9 mouse cellular contexts compared by ENCODE assay signal in genomic region chr3:102027880-102028279, GRCm38 (mm10). TPM values are rescaled to one million over a fixed set of nuclear protein-coding genes. Genes with fewer than 3 reads are reported as not detected.
DNase-seq lines count a peak whose midpoint lies in the region; ATAC-seq and TF ChIP-seq lines count a peak whose summit lies in the region.
"Had no signal": no experiment of that assay in that cellular context is flagged by ENCODE, and none has a peak within 500 bp of the region (broad histone marks: within the 10 kb centered on the region; RNA-seq: fewer than 3 reads in every experiment).

No protein-coding gene starts in this region.

- no peaks in the 10 kb centered on the region for H3K4me1 ChIP-seq in kidney, embryonic 16.5 days (ENCODE audit: insufficient read depth, low read length)
- no peaks in the 10 kb centered on the region for H3K4me1 ChIP-seq in ES-Bruce4 (ENCODE audit: control insufficient read depth, insufficient read depth, low read length)
- H3K4me1 ChIP-seq in liver, embryonic 14.5 days (replicated peaks; ENCODE audit: control insufficient read depth in 2 of 2, insufficient read depth in 2 of 2, low read length in 1 of 2) = no peaks in the 10 kb centered on the region; a peak in 1 of 4 replicates

- DNase-seq in kidney, postnatal 25 days = no peak
- DNase-seq in brain, embryonic 14.5 days (ENCODE audit: low read depth) = no peak
- DNase-seq in liver, embryonic 14.5 days (ENCODE audit: low read depth in 3 of 3, low spot score in 3 of 3) = peak in 1 of 3 experiments; percentile 4
- no peak for DNase-seq in T-cell, adult 2 months (ENCODE audit: low spot score)
- no peak for DNase-seq in left cerebral cortex, postnatal 25 days (ENCODE audit: low spot score in 2 of 2)
- no peak for DNase-seq in frontal cortex, adult 2 months (ENCODE audit: extremely low spot score in 1 of 2, low spot score in 1 of 2)

- no peaks in the 10 kb centered on the region for H3K36me3 ChIP-seq in kidney, embryonic 16.5 days (ENCODE audit: insufficient read depth, low read length)
- no peaks in the 10 kb centered on the region for H3K36me3 ChIP-seq in ES-Bruce4 (ENCODE audit: control insufficient read depth, insufficient read depth, low read length, poor library complexity, severe bottlenecking)
- H3K36me3 ChIP-seq in liver, embryonic 14.5 days (replicated peaks; ENCODE audit: control insufficient read depth, insufficient read depth, low read depth) = no peaks in the 10 kb centered on the region

- WGBS in kidney, embryonic 16.5 days = 66% methylated on average over 6 of the region's 6 CpGs
- 40% methylated on average over 6 of the region's 6 CpGs for WGBS in liver, embryonic 14.5 days (ENCODE audit: insufficient replicate concordance)

- no peak overlapping the region for H3K9ac ChIP-seq in kidney, embryonic 16.5 days (replicated peaks; ENCODE audit: low read length)
- no peak overlapping the region for H3K9ac ChIP-seq in ES-Bruce4 (ENCODE audit: low read depth, poor library complexity, severe bottlenecking)
- H3K9ac ChIP-seq in liver, embryonic 14.5 days (replicated peaks) = no peak overlapping the region
- H3K9ac ChIP-seq: hindbrain, embryonic 14.5 days had no signal

- TF ChIP-seq EP300 in ES-Bruce4 (IDR thresholded peaks at IDR 0.05; ENCODE audit: insufficient read depth, low read depth, low read length) = no peak
- TF ChIP-seq EP300 in liver, embryonic 14.5 days (IDR thresholded peaks at IDR 0.05; ENCODE audit: low read depth) = no peak

- H3K9me3 ChIP-seq in kidney, embryonic 16.5 days (ENCODE audit: low read length) = no peaks in the 10 kb centered on the region
- no peaks in the 10 kb centered on the region for H3K9me3 ChIP-seq in ES-Bruce4 (replicated peaks; ENCODE audit: control insufficient read depth, insufficient read depth, low read length, poor library complexity, severe bottlenecking)
- no peaks in the 10 kb centered on the region for H3K9me3 ChIP-seq in liver, embryonic 14.5 days (ENCODE audit: control insufficient read depth, low read length)

- no peak overlapping the region for H3K4me2 ChIP-seq in kidney, embryonic 16.5 days (replicated peaks; ENCODE audit: low read depth, low read length)
- no peak overlapping the region for H3K4me2 ChIP-seq in liver, embryonic 14.5 days (ENCODE audit: low read depth)
- H3K4me2 ChIP-seq: hindbrain, embryonic 14.5 days had no signal

- intact Hi-C loops in left cerebral cortex, postnatal 25 days (cut with DNase I) = no loop called here

- H3K27me3 ChIP-seq in kidney, embryonic 16.5 days (ENCODE audit: insufficient read depth, low read length) = peaks cover 28% of the 10 kb centered on the region
- no peaks in the 10 kb centered on the region; the same call in 1 of the 2 replicates for H3K27me3 ChIP-seq in ES-Bruce4 (ENCODE audit: control insufficient read depth, insufficient read depth, low read length, poor library complexity, severe bottlenecking)
- H3K27me3 ChIP-seq in liver, embryonic 14.5 days (ENCODE audit: control insufficient read depth, insufficient read depth, low read length) = peaks cover 17% of the 10 kb centered on the region

- H3K4me3 ChIP-seq in kidney, embryonic 16.5 days (ENCODE audit: low read length) = no peak overlapping the region
- no peak overlapping the region for H3K4me3 ChIP-seq in ES-Bruce4 (ENCODE audit: low read depth, low read length)
- H3K4me3 ChIP-seq in liver, embryonic 14.5 days (ENCODE audit: insufficient read depth in 1 of 2, low read depth in 2 of 2, low read length in 2 of 2) = no peak overlapping the region

- no peak for TF ChIP-seq POLR2A in ES-Bruce4 (IDR thresholded peaks at IDR 0.05; ENCODE audit: insufficient read depth, low read length)
- no peak for TF ChIP-seq POLR2A in brain, embryonic 14.5 days (IDR thresholded peaks at IDR 0.05; ENCODE audit: borderline replicate concordance, extremely low read depth, insufficient read depth, insufficient read length, poor library complexity, severe bottlenecking)

- H3K27ac ChIP-seq in kidney, embryonic 16.5 days (ENCODE audit: low read length) = no peak overlapping the region
- H3K27ac ChIP-seq in ES-Bruce4 (ENCODE audit: insufficient read depth, low read length) = no peak overlapping the region
- H3K27ac ChIP-seq in liver, embryonic 14.5 days = no peak overlapping the region
- H3K27ac ChIP-seq: hindbrain, embryonic 14.5 days had no signal

- TF ChIP-seq CTCF in ES-Bruce4 (IDR thresholded peaks at IDR 0.05; ENCODE audit: low read depth, low read length) = peak; percentile 93
- peak; percentile 55; the same call in 1 of the 2 replicates for TF ChIP-seq CTCF in brain, embryonic 14.5 days (IDR thresholded peaks at IDR 0.05; ENCODE audit: borderline replicate concordance, extremely low read depth, insufficient read depth, insufficient read length)
- peak; percentile 88 for TF ChIP-seq CTCF in liver, embryonic 14.5 days (IDR thresholded peaks at IDR 0.05; ENCODE audit: low read depth)

- ATAC-seq in kidney, embryonic 16.5 days (ENCODE audit: low FRiP score, low TSS enrichment) = 0 out of 2 replicates have a peak, but pooled peaks have one; percentile 42
- ATAC-seq in liver, embryonic 14.5 days (ENCODE audit: insufficient read depth) = no peak

RNA-seq across cellular contexts. Expression of gene Nhlh2, which starts 18.0 kb away (rescaled TPM):
- polyA plus RNA-seq in kidney, embryonic 16.5 days (2015; fragmentation: Nextera tagmentation; extraction: Ambion mirVana) = 0.06 TPM in 1 of 2 replicates, not detected in the other
- not detected in 2 replicates for polyA plus RNA-seq in ES-Bruce4 (2011; ENCODE audit: insufficient read depth, insufficient read length, low read depth, missing spikeins)
- polyA plus RNA-seq in brain, embryonic 14.5 days (2012; rRNA removed) = 32.5 and 40.8 TPM in 2 replicates
- 0.02 TPM in 1 of 2 replicates, not detected in the other for polyA plus RNA-seq in liver, embryonic 14.5 days (2012; rRNA removed)
- not detected in 2 replicates for polyA plus RNA-seq in liver, embryonic 14.5 days (2014; fragmentation: Nextera tagmentation; extraction: Ambion mirVana)
- total RNA-seq in left cerebral cortex, postnatal 25 days (2021) = under 1 TPM; 0.18 to 0.27 TPM
- polyA plus RNA-seq in frontal cortex, adult 2 months (2012; rRNA removed) = 0.32 and 0.42 TPM in 2 replicates

RNA-seq across cellular contexts. Expression of gene Casq2, which starts 58.3 kb away (rescaled TPM):
- polyA plus RNA-seq in kidney, embryonic 16.5 days (2015; fragmentation: Nextera tagmentation; extraction: Ambion mirVana) = 3.1 and 3.6 TPM in 2 replicates
- polyA plus RNA-seq in ES-Bruce4 (2011; ENCODE audit: insufficient read depth, insufficient read length, low read depth, missing spikeins) = not detected in 2 replicates
- 1.3 TPM in 2 replicates for polyA plus RNA-seq in brain, embryonic 14.5 days (2012; rRNA removed)
- polyA plus RNA-seq in liver, embryonic 14.5 days (2012; rRNA removed) = 0.31 and 0.89 TPM in 2 replicates
- polyA plus RNA-seq in liver, embryonic 14.5 days (2014; fragmentation: Nextera tagmentation; extraction: Ambion mirVana) = 0.49 and 0.88 TPM in 2 replicates
- 1 to 10 TPM; 1.3 to 1.4 TPM for total RNA-seq in left cerebral cortex, postnatal 25 days (2021)
- 6.3 and 7.1 TPM in 2 replicates for polyA plus RNA-seq in frontal cortex, adult 2 months (2012; rRNA removed)

Comparison
In these comparisons a context has a peak if more than half of its experiments do, and no peak if none do; other contexts are left out.
1. RNA of gene Nhlh2, which starts 18.0 kb away (polyA plus RNA-seq): 32.5 to 40.8 TPM in brain, embryonic 14.5 days; 0.32 to 0.42 TPM in frontal cortex, adult 2 months, 0.06 TPM in kidney, embryonic 16.5 days, 0.02 TPM in liver, embryonic 14.5 days and not detected in ES-Bruce4; every median in the first group is over 10 times any median in the second.
2. Peak in every context shown above with its lines, with median percentiles within 50 percentile points of each other: CTCF ChIP-seq.